ENCODE assay signal across 7 mouse cellular contexts in the genomic region with DNA sequence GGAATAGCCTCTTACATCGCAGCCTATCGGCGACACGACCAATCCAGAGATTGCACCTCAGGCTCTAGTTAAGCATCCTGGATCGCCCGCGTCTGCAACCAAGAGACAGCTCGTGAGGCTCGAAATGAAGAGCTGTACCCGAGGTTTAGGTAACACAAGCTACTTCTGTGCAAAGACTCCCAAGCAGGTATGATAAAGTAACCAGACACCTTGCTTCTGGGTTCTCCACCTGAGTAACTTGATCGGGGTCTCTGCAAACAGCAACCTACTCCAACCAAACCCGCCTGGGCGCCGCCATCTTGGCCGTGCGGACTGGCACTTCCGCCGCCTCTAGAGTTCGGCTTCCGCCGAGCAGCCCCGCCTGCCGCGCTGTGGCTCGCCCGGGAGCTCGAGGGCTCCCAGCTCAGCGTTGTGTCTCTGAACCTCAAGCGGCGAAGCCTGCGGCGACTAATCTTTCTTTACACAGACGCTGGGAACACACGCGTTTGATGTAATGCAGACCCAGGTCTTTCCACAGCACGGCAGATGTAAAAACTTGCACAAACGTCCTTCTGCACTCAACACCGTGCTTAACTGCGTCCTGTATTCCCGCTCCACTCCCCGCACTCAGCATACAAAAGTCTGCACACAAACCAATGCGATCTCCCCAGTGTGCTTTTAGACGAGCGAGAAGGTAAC. TPM values are rescaled to one million over a fixed set of nuclear protein-coding genes. Genes with fewer than 3 reads are reported as not detected.
DNase-seq lines count a peak whose midpoint lies in the region; ATAC-seq lines count a peak whose summit lies in the region.

A gene (minus strand): TSS at position 332 of the 678 bp plus-strand sequence.

- DNase-seq in adrenal gland, adult 2 months, result peak; percentile 88
- peak; percentile 93 for DNase-seq in embryo, embryonic 10.5 days (ENCODE audit: low spot score)
- DNase-seq in gastrocnemius, postnatal 25 days, result peak; percentile 70
- peak; percentile 89 to 90 for DNase-seq in left cerebral cortex, postnatal 25 days (ENCODE audit: low spot score in 2 of 2)
- peak; percentile 82 for DNase-seq in mesoderm, embryonic 11.5 days (ENCODE audit: low read depth, low spot score)
- DNase-seq in right cerebral cortex, postnatal 25 days, result peak; percentile 85

- intact Hi-C loops in left cerebral cortex, postnatal 25 days (cut with DNase I), result loop anchor here (5.0 kb wide), 1 partner anchor 45 kb away; no protein-coding TSS in a partner anchor

- ATAC-seq in inflammation-experienced regulatory T-cells, adult 6 months, result peak; percentile 99

RNA-seq across cellular contexts. Expression of the gene that starts here (rescaled TPM):
- 10 to 100 TPM; 13.6 to 18.7 TPM for total RNA-seq in adrenal gland, adult 2 months (2021)
- polyA plus RNA-seq in adrenal gland, adult 2 months (2012; rRNA removed), result 39.1 and 42.3 TPM in 2 replicates
- 10 to 100 TPM; 14.4 to 16.4 TPM for total RNA-seq in gastrocnemius, postnatal 25 days (2021)
- 10 to 100 TPM; 13.7 to 20.3 (median 14.9) TPM for polyA plus RNA-seq in inflammation-experienced regulatory T-cells, adult 6 months (2017; shearing (Covaris generic))
- 10 to 100 TPM; 17.7 to 20.2 TPM for total RNA-seq in left cerebral cortex, postnatal 25 days (2021)

Comparison
In these comparisons a context has a peak if more than half of its experiments do, and no peak if none do; other contexts are left out.
1. Peak in every context shown above with its lines: DNase-seq and ATAC-seq.